Mouse (Mus musculus) lung, adult 2 months (tissue): ENCODE results near the gene BC055324. TPM values are rescaled to one million over a fixed set of nuclear protein-coding genes. Genes with fewer than 3 reads are reported as not detected.
A peak's percentile ranks its signal among the peaks of the same experiment; 100 is the strongest.

ENCODE experiments used
- DNase-seq: peaks from one replicate; pipeline ENCODE4 v3.0.0; 2022
- H3K4me1 ChIP-seq: fragments of 200-500 bp; 2 replicates; pipeline ENCODE4 v1.6.1; 2011; ENCODE audit warnings: low read length; ENCODE audit not compliant: control insufficient read depth, insufficient read depth
- H3K4me3 ChIP-seq: fragments of 200-500 bp; replicated peaks from 2 replicates; pipeline ENCODE3; 2011; ENCODE audit warnings: low read depth, mild to moderate bottlenecking, control low read depth, low read length; ENCODE audit errors: extremely low read depth
- CTCF ChIP-seq: fragments of 200-500 bp; IDR thresholded peaks from 2 replicates; pipeline ENCODE4 v1.5.1; 2011; ENCODE audit warnings: mild to moderate bottlenecking, low read length, control low read depth; ENCODE audit not compliant: insufficient read depth
- POLR2A ChIP-seq: fragments of 200-500 bp; IDR thresholded peaks from 2 replicates; pipeline ENCODE4 v1.6.1; 2011; ENCODE audit warnings: low read depth, mild to moderate bottlenecking, control low read depth, low read length, borderline replicate concordance; ENCODE audit errors: extremely low read depth
- WGBS: fragments of 180-500 bp; shearing (Covaris S2); methylation state at CpG from one replicate; pipeline ENCODE4 v1.1.7; 2018; 5-methylcytosine and 5-hydroxymethylcytosine counted together
- polyA plus RNA-seq: library from polyadenylated mRNA; depleted of rRNA; stranded (reverse); fragments of >200 nt; gene quantifications from 2 replicates; pipeline ENCODE4 v1.2.3, GENCODE M21; 2012; rRNA removed

Gene BC055324
- polyA plus RNA-seq, 1 experiment, result 0.67 TPM

DNA sequence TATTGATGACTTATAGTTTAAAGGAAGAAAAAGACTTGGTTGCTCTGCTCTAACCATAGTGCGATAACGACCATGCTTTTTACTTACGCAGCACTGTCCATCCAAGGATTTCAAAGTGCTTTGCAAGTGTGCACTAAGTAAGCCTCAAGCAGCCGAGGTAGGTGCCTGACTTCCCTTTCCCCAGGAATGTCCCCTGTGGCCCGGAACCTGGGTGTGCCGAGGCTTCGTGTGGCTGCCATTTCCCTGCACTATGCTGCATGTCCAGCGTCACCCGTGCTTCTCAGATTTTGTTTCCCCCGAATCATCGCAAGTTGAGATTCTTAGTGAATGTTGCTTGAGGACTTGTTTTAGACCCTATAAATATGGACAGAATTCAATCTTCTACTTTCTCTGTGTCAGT lies 82.6 kb downstream of the BC055324 start:
- WGBS, result 92% methylated on average over 11 of the region's 11 CpGs
- no peak for DNase-seq
- H3K4me1 ChIP-seq, result peaks cover 2% of the 10 kb centered on the region; the same call in 1 of the 2 replicates
- no peak for TF ChIP-seq CTCF
- TF ChIP-seq POLR2A, result no peak
- H3K4me3 ChIP-seq, result no peak overlapping the region

GRCm38 (mm10) chr1:163910785-163911184 lies 83.8 kb downstream of the BC055324 start:
- WGBS, result 92% methylated on average over 9 of the region's 9 CpGs
- Histone ChIP-seq H3K4me1 (peaks cover 2% of the 10 kb centered on the region; the same call in 1 of the 2 replicates), H3K4me3 (no peak overlapping the region)
- TF ChIP-seq POLR2A, result no peak
- no peak for TF ChIP-seq CTCF
- DNase-seq, result no peak

DNA sequence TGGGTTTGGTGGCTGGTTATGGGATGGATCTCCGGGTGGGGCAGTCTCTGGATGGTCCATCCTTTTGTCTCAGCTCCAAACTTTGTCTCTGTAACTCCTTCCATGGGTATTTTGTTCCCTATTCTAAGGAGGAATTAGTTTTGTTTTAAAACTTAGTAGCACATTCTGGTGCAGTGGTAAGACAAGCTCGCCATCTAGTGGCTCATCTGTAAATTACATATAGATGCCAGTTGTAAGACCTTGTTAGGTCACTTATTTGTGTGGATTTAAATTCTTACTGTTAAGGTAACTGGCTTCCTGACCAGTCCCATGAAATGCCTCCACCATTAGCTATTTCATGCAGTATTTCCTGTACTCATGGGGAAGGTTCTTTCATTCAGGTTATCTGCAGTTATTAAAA lies 84.3 kb downstream of the BC055324 start:
- H3K4me1 ChIP-seq, result peaks cover 2% of the 10 kb centered on the region; the same call in 1 of the 2 replicates
- DNase-seq, result no peak
- no peak for TF ChIP-seq CTCF
- no peak for TF ChIP-seq POLR2A
- WGBS, result 3% methylated on average over 2 of the region's 2 CpGs
- H3K4me3 ChIP-seq, result no peak overlapping the region

GRCm38 (mm10) chr1:163908389-163908788 lies 86.2 kb downstream of the BC055324 start:
- H3K4me3 ChIP-seq, result no peak overlapping the region
- DNase-seq, result no peak
- TF ChIP-seq POLR2A (no peak), CTCF (no peak)
- WGBS, result 42% methylated on average over 11 of the region's 11 CpGs
- H3K4me1 ChIP-seq, result peaks cover 2% of the 10 kb centered on the region; the same call in 1 of the 2 replicates

DNA sequence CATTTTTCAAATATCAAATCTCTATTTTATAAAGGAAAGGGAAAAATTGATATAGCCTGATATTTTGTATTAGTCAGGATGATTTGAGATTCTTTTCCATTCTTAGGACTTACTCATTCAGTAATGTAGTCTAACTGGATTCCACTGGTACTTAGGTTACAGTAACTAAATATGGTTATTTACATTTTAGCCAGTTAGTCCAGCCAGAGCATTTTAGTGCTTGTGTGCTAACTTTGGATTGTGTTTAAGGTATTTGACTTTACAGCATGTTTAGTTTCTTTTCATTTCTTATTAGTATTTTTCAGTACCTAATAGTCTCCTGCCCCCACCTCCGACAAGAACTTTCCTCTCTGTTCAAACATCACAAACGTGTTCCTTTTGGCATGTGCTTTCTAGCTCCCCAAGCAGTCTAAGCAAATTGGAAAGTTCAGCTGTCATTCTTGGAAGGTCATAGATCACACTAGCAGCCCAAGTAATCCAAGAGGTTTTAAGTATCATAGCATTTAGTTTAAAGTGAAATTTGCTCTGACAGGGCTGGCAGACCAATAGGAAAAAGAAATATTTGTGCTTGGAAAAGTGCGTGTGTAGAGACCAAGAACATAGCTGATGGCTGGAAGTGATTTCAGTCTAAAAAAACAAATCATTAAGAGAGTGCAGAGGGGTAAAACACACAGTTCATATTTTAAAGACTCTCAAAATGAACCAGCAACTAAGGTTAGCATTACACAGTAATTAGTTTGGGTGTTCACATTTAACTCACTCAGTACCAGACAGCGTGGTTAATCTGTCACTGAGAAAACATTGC lies 87.4 kb downstream of the BC055324 start:
- TF ChIP-seq CTCF (no peak), POLR2A (no peak)
- no peak overlapping the region for H3K4me3 ChIP-seq
- no peak for DNase-seq
- WGBS, result 44% methylated on average over 4 of the region's 4 CpGs
- H3K4me1 ChIP-seq, result peaks cover 2% of the 10 kb centered on the region; the same call in 1 of the 2 replicates

DNA sequence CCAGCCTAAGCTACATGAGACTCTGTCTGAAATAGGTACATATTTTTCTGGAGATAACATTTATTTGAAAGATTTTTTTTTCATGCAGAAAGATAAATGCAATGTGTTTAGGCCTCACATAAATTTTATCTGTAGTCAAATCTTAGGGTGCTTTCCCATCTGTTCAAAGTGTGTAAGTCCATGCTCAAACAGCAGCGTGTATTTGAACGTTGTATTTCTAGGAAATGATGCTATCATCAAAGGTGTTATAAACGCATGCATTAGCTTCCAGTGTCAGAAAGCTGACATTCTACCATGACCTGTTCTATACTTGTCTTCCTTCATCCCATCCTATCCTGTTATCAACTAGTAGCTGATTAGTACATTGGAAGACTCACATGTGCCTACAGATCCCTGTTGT lies 91.2 kb downstream of the BC055324 start:
- TF ChIP-seq POLR2A, result no peak
- no peak for TF ChIP-seq CTCF
- H3K4me1 ChIP-seq, result peaks cover 2% of the 10 kb centered on the region; the same call in 1 of the 2 replicates
- no peak for DNase-seq
- H3K4me3 ChIP-seq, result no peak overlapping the region
- 77% methylated on average over 3 of the region's 3 CpGs for WGBS

- Histone ChIP-seq H3K4me3 (no peak overlapping the region), H3K4me1 (no peaks in the 10 kb centered on the region)
- TF ChIP-seq POLR2A, result no peak
- no peak for TF ChIP-seq CTCF
- DNase-seq, result no peak
- 78% methylated on average over 2 of the region's 2 CpGs for WGBS
Observed at GRCm38 (mm10) chr1:163900168-163900567, 94.4 kb downstream of the BC055324 start.

DNA sequence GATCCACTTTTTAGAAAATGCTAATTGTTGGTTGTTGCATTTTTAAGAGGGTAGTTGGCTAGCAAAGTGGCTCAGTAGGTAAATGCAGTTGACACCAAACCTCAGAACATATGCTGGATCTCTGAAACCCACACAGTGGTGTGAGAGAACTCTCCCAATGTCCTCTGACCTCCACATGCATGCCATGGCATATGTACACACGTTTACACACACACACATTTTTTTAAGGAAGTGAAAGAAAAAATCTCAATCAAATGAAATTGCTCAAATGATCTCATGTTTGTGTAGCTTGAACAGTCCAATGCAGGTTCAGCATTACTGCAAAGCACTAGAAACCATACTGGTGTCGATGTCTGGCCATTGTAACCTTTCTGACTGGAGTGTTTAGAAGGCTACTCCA lies 95.0 kb downstream of the BC055324 start:
- no peak for DNase-seq
- H3K4me1 ChIP-seq, result no peaks in the 10 kb centered on the region
- H3K4me3 ChIP-seq, result no peak overlapping the region
- WGBS, result 86% methylated on average over 2 of the region's 2 CpGs
- no peak for TF ChIP-seq CTCF
- TF ChIP-seq POLR2A, result no peak

DNA sequence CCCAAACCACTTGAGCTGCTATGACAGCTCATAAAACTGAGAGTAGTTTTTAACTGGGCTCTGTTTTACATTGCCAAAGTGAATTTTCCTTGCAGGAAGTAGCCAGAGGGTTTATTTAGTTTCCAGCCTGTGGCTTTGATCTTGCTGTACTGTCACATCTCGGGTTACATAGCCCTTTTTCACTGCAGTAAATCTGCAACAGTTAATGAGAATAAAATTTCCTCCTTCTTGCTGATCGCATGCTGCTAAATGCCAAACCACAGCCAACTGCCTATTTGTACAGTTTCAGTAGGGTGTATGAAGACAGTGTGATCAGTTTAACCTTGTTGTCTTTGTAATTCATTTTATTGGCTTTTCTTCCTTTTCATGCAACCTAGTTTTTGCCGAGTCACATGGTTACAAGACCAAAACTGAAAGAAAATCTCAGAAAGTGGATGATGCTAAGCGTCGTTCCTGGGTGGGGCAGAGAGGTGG lies 96.3 kb downstream of the BC055324 start:
- WGBS, result 44% methylated on average over 5 of the region's 5 CpGs

More for the DNA sequence above, 96.3 kb downstream of the BC055324 start:
- no peaks in the 10 kb centered on the region for H3K4me1 ChIP-seq
- no peak for DNase-seq
- TF ChIP-seq POLR2A (no peak), CTCF (no peak)
- peak overlapping the region; percentile 5 for H3K4me3 ChIP-seq

Other genes with a start within 250 kb of the BC055324 start
- gene Kifap3, start 215.2 kb downstream of the BC055324 start, polyA plus RNA-seq, result 4.9 and 7.0 TPM in 2 replicates
- gene Scyl3, start 65.7 kb downstream of the BC055324 start, polyA plus RNA-seq, result 6.3 and 7.1 TPM in 2 replicates
- 0.28 and 0.92 TPM in 2 replicates for gene Mettl18, start 93 bp upstream of the BC055324 start, polyA plus RNA-seq
- 0.33 and 0.58 TPM in 2 replicates for gene Sele, start 53.4 kb upstream of the BC055324 start, polyA plus RNA-seq
- 6.3 and 11.1 TPM in 2 replicates for gene Sell, start 67.2 kb upstream of the BC055324 start, polyA plus RNA-seq
- 3.3 and 7.4 TPM in 2 replicates for gene Selp, start 120.5 kb upstream of the BC055324 start, polyA plus RNA-seq
- gene F5, start 157.0 kb upstream of the BC055324 start, polyA plus RNA-seq, result 0.84 and 1.8 TPM in 2 replicates